Mouse (Mus musculus) lung, embryonic 16.5 days (tissue): ENCODE data around the gene Ranbp9. TPM values are rescaled to one million over a fixed set of nuclear protein-coding genes. Genes with fewer than 3 reads are reported as not detected.
A peak's percentile ranks its signal among the peaks of the same experiment; 100 is the strongest.

ENCODE experiments used
- ATAC-seq: fragments of 200-750 bp; cut with Nextera tagmentation; 2 replicates; pipeline ENCODE4 v1.8.0; 2017; ENCODE audit warnings: low read depth, mild to moderate bottlenecking, moderate library complexity
- H3K27ac ChIP-seq: fragments of 300-500 bp; sonication (generic); 2 replicates; pipeline ENCODE4 v1.5.1; 2014; ENCODE audit warnings: mild to moderate bottlenecking, control low read depth, low read length
- H3K27me3 ChIP-seq: fragments of 300-500 bp; sonication (generic); 2 replicates; pipeline ENCODE4 v1.6.1; 2014; ENCODE audit warnings: low read depth, low read length, mixed read lengths; ENCODE audit not compliant: control insufficient read depth, insufficient read depth
- H3K36me3 ChIP-seq: fragments of 300-500 bp; sonication (generic); 2 replicates; pipeline ENCODE4 v1.6.1; 2014; ENCODE audit warnings: low read length; ENCODE audit not compliant: control insufficient read depth, insufficient read depth
- H3K4me1 ChIP-seq: fragments of 300-500 bp; sonication (generic); replicated peaks from 2 replicates; pipeline ENCODE4 v1.6.1; 2014; ENCODE audit warnings: low read length, mixed read lengths; ENCODE audit not compliant: control insufficient read depth, insufficient read depth
- H3K4me2 ChIP-seq: fragments of 300-500 bp; sonication (generic); 2 replicates; pipeline ENCODE4 v1.6.1; 2014; ENCODE audit warnings: low read depth, low read length, control low read depth
- H3K4me3 ChIP-seq: fragments of 300-500 bp; sonication (generic); 2 replicates; pipeline ENCODE4 v1.5.1; 2014; ENCODE audit warnings: mild to moderate bottlenecking, low read length, control low read depth
- H3K9ac ChIP-seq: fragments of 300-500 bp; sonication (generic); 2 replicates; pipeline ENCODE4 v1.6.1; 2014; ENCODE audit warnings: low read length, control low read depth
- H3K9me3 ChIP-seq: fragments of 300-500 bp; sonication (generic); 2 replicates; pipeline ENCODE4 v1.6.1; 2016; ENCODE audit warnings: low read length; ENCODE audit not compliant: control insufficient read depth
- WGBS: fragments of 180-500 bp; shearing (Covaris S2); extraction: QIAGEN DNeasy Blood & Tissue Kit; methylation state at CpG from one replicate; pipeline ENCODE4 v1.1.7; 2014; 5-methylcytosine and 5-hydroxymethylcytosine counted together
- polyA plus RNA-seq: library from polyadenylated mRNA; unstranded; fragments of >200 nt; fragmentation: Nextera tagmentation; extraction: Ambion mirVana; gene quantifications from 2 replicates; pipeline ENCODE4 v1.2.1, GENCODE M21; 2015

Gene Ranbp9
- polyA plus RNA-seq = 8.8 and 8.9 TPM in 2 replicates

DNA sequence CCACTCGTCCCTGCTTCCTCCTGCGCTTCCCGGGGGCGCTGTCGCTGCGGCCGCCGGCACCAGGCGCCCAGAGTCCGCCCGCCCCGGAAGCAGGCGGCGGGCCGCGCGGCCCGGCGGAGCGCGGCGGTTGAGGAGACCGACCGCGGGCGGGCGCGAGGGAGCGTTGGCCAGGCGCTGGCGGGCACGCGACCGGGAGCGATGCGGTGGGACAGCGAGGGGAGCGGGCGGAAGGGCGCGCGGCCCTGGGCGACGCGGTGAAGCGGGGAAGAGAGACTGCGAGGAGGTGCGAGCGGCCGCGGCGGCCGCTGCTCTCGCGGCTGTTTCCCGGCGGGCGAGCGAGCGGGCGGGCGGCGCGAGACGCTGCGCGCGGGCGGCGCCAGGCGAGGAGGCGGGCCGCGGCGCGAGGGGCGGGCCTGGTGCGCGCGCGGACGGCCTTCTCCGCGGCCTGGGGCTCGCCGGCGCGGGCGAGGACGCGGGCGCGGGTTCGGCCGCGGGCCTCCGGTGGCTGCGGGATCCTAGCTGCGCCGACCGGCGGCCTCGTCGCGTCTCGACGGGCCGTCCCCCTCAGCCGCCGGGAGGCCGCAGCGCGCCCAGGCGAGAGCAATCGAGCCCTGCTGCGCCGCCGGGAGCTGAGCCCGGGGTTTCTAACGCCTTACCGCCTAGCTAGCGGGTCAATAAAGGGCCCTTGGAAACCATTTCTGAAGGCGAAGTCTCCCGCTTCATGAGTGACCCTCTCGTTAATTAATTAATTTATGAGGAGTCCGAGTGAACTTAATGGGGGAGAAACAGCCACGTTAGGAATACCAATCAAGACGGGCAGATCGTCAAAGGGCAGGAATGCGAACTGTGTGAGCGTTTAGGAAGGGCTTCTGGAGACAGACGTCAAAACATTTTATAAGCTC is at the start of gene Ranbp9:
TSS of gene Ranbp9 (minus strand) at position 326 of the 902 bp plus-strand sequence.
- Histone ChIP-seq H3K9me3 (no peaks in the 10 kb centered on the region), H3K9ac (peak within 1 kb of the TSS; percentile 98), H3K4me1 (peaks cover 22% of the 10 kb centered on the region), H3K36me3 (no peaks in the 10 kb centered on the region), H3K27ac (peak within 1 kb of the TSS; percentile 99), H3K27me3 (no peaks in the 10 kb centered on the region), H3K4me3 (peak within 1 kb of the TSS; percentile 99), H3K4me2 (peak within 1 kb of the TSS; percentile 69)
- peak; percentile 94 for ATAC-seq
- under 1% methylated on average over 81 of the region's 132 CpGs for WGBS

DNA sequence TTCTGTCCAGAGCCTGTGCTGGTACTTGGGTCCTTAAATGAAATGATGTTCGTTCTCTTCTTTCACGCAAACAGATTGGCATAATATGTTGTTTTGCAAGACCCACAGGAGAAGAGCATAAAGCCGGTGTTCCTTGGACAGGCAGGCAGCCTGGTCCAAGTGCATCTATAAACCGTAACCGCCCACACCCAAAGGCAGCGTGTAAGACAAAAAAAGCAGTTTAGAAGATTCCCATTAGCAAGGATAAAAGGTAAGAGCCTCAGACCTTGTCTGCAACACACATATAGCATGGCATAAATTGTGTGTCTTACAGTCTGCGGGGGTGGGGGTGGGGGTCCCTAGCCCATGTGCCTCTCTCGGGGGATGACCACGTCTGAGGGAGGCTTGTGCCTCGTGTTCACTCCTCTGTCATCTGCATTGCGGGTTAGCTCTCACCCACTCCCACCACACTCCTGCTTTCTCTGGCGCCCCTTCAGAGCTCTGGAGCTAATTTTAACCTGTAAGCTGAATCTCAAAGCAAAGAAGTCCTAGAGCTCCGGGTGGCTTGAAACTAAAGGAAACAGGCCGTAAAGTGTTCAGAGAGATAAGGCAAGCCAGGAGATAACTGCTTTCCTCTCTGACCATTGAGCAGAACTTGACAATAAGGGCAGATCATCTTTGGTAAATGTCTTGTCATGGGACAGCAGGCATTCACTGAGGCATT is 49.2 kb upstream of the Ranbp9 start:
- H3K36me3 ChIP-seq = no peaks in the 10 kb centered on the region
- no peak overlapping the region for H3K4me3 ChIP-seq
- H3K27me3 ChIP-seq = no peaks in the 10 kb centered on the region
- peak overlapping the region; percentile 68; the same call in 1 of the 2 replicates for H3K27ac ChIP-seq
- 44% methylated on average over 14 of the region's 14 CpGs for WGBS
- H3K9me3 ChIP-seq = no peaks in the 10 kb centered on the region
- no peak overlapping the region for H3K4me2 ChIP-seq
- no peak for ATAC-seq
- no peak overlapping the region for H3K9ac ChIP-seq
- peaks cover 26% of the 10 kb centered on the region for H3K4me1 ChIP-seq

DNA sequence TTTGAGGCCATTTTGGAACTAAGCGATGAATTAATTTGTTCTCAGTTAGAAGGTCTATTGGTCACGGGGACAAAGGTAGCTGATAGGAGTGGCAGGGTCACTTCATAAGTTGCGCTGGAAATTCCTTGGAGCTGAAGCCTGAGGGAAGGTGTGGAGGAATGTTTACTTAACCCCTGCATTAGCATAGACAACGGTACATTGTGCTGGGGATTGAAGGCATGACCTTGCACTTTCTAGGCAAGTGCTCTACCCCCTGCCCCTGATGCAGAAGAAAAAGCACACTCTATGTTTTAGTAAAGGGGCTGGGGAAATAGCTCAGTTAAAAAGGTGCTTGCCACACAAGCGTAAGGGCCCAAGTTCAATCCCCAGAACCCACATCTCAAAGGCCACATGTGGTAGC is 45.2 kb upstream of the Ranbp9 start:
- no peak for ATAC-seq
- H3K27me3 ChIP-seq = no peaks in the 10 kb centered on the region
- H3K4me3 ChIP-seq = no peak overlapping the region
- WGBS = 70% methylated on average over 5 of the region's 5 CpGs
- H3K36me3 ChIP-seq = no peaks in the 10 kb centered on the region
- no peak overlapping the region for H3K4me2 ChIP-seq
- no peak overlapping the region for H3K27ac ChIP-seq
- no peaks in the 10 kb centered on the region for H3K9me3 ChIP-seq
- peaks cover 37% of the 10 kb centered on the region for H3K4me1 ChIP-seq
- H3K9ac ChIP-seq = no peak overlapping the region

DNA sequence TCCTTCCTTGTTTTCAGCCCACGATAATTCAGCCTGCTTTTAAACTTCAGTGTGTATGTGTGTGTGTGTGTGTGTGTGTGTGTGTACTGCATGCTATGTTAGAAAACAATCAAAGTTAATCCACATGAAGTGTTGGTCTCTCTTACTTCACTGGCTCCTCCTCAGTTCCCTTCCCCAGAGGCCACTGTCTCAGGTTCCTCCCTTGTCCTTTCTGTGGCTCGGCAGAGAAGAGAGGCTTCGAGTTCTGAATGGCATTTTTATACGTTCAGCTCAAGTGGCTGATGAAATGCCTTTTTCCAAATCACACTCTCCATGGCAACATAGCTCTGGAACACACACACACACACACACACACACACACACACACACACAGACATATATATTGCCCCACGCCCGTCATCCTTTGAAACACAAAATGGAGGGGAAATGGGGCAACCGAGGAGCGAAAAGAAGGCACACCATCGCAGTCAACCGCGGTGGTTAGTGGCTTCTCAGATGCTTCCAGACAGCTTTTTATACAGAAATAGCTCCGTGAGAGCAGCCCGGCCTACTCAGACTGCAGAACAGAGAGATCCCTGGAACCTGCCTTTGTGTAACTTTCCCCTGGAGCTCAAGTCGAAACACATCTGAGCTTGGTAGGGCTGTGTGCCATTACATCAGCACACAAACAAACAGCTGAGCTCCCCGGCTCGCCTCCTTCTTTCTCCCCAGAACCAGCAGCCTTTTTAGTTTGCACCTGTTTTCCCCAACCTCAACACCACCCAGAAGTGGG is 44.5 kb upstream of the Ranbp9 start:
- H3K9me3 ChIP-seq = no peaks in the 10 kb centered on the region
- ATAC-seq = peak; percentile 72
- no peaks in the 10 kb centered on the region for H3K36me3 ChIP-seq
- H3K4me1 ChIP-seq = peaks cover 29% of the 10 kb centered on the region
- H3K27me3 ChIP-seq = no peaks in the 10 kb centered on the region
- 33% methylated on average over 16 of the region's 16 CpGs for WGBS
- peak overlapping the region; percentile 16; the same call in 1 of the 2 replicates for H3K4me2 ChIP-seq
- H3K4me3 ChIP-seq = no peak overlapping the region
- peak overlapping the region; percentile 22; the same call in 1 of the 2 replicates for H3K9ac ChIP-seq
- H3K27ac ChIP-seq = peak overlapping the region; percentile 79

DNA sequence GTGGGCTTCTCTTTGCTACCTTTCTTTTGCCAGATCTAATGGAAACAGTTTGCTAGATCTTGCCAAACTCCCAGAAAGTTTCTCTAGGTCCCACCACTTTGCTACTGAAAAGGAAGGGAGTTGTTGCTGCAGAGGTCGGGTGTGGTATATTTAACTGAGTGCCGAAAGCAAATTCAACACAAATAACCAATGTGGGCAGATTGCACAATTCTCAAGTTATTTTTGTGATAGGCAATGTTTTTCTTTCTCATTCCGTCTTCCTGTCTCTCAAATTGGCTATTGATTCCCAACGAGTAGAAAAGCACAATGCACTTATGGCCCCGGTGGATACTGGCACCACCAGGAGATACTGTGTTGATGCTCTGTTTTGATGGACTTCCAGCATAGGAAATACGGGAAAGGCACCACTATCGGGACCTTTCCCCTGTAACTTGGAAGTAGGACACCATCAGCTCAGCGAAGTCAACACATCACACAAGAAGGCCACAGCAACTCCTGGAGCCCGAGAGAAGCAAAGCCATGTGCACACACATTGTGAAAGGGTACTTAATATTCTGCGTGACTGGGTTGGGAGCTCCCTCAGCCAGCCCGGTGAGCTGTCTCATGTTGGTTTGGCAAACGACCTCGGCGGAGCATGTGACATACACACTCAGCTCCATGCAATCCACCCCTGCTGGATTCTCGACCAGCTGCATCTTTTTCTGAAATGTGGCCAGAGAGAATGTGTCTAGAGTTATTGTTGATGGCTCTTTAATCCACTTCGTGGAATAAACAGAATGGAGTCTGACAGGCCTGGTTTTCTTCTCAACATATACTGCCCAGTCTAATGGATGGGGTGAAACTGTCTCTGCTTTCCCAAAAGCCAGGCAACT is 43.6 kb upstream of the Ranbp9 start:
- H3K36me3 ChIP-seq = no peaks in the 10 kb centered on the region
- H3K4me2 ChIP-seq = no peak overlapping the region
- peaks cover 24% of the 10 kb centered on the region for H3K4me1 ChIP-seq
- H3K9ac ChIP-seq = no peak overlapping the region
- H3K27ac ChIP-seq = peak overlapping the region; percentile 79
- ATAC-seq = peak; percentile 88
- H3K9me3 ChIP-seq = no peaks in the 10 kb centered on the region
- no peak overlapping the region for H3K4me3 ChIP-seq
- WGBS = 32% methylated on average over 16 of the region's 16 CpGs
- no peaks in the 10 kb centered on the region for H3K27me3 ChIP-seq

DNA sequence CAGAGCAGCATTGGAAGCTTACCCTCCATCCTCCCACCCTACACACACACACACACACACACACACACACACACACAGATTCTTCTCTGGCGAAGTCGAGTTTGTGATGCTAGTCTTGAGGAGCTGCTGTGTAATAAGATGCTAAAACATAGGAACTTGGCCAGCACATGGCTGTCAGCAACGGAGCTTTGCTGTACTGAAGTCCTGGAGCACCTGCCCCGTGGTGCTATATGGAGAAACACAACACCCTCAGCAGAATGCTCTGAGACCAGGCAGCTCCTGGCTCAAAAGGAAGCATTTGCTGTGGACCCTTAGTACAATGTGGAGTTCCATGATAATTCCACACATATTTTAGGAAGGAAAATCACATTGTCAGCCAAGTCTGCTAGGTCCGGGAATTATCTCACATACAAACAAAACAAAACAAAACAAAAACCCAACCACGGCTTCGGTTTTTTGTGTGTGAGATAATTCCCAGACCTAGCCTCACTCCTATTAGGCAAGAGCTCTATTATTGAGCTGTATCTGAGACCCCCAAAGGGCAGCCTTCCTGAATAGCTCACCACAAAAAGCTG is 42.9 kb upstream of the Ranbp9 start:
- WGBS = 48% methylated on average over 7 of the region's 7 CpGs
- no peak overlapping the region for H3K4me2 ChIP-seq
- peak overlapping the region; percentile 79 for H3K27ac ChIP-seq

DNA sequence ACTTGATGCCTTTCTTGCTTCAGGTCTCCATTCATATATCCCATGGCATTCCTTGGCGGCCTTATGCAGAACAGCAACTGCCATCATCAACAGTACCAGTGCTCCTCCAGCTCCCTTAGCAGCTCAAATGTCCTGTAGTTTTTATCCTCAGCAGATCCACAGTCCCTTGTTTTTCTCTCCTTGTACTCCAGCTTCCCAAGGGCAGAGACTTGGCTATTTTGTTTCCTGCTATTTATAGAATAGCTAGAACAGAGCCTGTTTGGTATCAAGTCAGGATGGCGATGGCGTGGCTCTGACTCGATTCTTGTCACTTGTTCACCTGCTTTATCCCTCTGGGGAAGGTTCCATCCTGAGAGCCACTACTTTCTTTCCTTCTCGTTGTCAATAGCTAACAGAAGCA is 40.9 kb upstream of the Ranbp9 start:
- H3K27me3 ChIP-seq = no peaks in the 10 kb centered on the region
- no peak overlapping the region for H3K4me2 ChIP-seq
- ATAC-seq = no peak
- H3K36me3 ChIP-seq = no peaks in the 10 kb centered on the region
- peaks cover 24% of the 10 kb centered on the region for H3K4me1 ChIP-seq
- no peaks in the 10 kb centered on the region for H3K9me3 ChIP-seq
- no peak overlapping the region for H3K4me3 ChIP-seq
- WGBS = 90% methylated on average over 5 of the region's 5 CpGs
- no peak overlapping the region for H3K27ac ChIP-seq
- no peak overlapping the region for H3K9ac ChIP-seq

More for the DNA sequence above, 42.9 kb upstream of the Ranbp9 start:
- peaks cover 24% of the 10 kb centered on the region for H3K4me1 ChIP-seq
- H3K4me3 ChIP-seq = no peak overlapping the region
- H3K9me3 ChIP-seq = no peaks in the 10 kb centered on the region
- no peaks in the 10 kb centered on the region for H3K36me3 ChIP-seq
- H3K27me3 ChIP-seq = no peaks in the 10 kb centered on the region
- no peak for ATAC-seq
- H3K9ac ChIP-seq = no peak overlapping the region

DNA sequence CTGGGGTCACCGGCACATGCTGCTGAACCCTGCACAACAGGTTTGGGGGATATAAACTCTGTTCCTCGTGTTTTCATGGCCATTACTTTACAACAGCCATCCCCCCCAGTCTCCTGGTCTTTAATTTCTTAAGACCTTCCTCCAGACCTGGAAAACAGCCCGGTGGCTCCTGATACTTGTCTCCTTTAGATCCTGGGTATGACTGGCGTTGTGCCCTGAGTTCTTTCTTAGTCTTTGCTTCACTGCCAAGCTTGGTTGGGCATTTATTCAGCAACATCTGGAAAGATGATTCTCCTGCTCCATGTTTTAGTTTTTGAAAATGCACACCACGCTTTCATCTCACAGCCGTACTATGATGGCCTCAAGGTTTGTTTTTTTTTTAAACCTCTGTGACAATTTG is 38.2 kb upstream of the Ranbp9 start:
- ATAC-seq = no peak
- Histone ChIP-seq H3K27ac (no peak overlapping the region), H3K4me3 (no peak overlapping the region), H3K27me3 (no peaks in the 10 kb centered on the region), H3K36me3 (no peaks in the 10 kb centered on the region), H3K4me1 (peaks cover 7% of the 10 kb centered on the region), H3K9me3 (no peaks in the 10 kb centered on the region), H3K4me2 (no peak overlapping the region), H3K9ac (no peak overlapping the region)
- 68% methylated on average over 6 of the region's 6 CpGs for WGBS
